Mouse (Mus musculus): ENCODE measurements around the gene Nav1. TPM values are rescaled to one million over a fixed set of nuclear protein-coding genes. Genes with fewer than 3 reads are reported as not detected.
A peak's percentile ranks its signal among the peaks of the same experiment; 100 is the strongest.

The Nav1 gene
- total RNA-seq, 2 experiments from 2014 or later: 55.4 to 68.4 TPM

- no peak for TF ChIP-seq CTCF (IDR thresholded peaks at IDR 0.05)
- Histone ChIP-seq H3K27ac (no peak overlapping the region), H3K4me3 (no peak overlapping the region)
- DNase-seq (ENCODE audit: extremely low spot score in 1 of 2, low spot score in 2 of 2): no peak
- intact Hi-C loops (cut with DNase I): no loop called here
Measured at GRCm38 (mm10) chr1:135443506-135443905, 163.6 kb downstream of the Nav1 start.

- intact Hi-C loops (cut with DNase I): no loop called here
- no peak for TF ChIP-seq CTCF (IDR thresholded peaks at IDR 0.05)
- no peak for DNase-seq (ENCODE audit: extremely low spot score in 1 of 2, low spot score in 2 of 2)
- Histone ChIP-seq H3K4me3 (no peak overlapping the region), H3K27ac (no peak overlapping the region)
Measured at GRCm38 (mm10) chr1:135441861-135442260, 165.2 kb downstream of the Nav1 start.

GRCm38 (mm10) chr1:135440986-135441385, 166.1 kb downstream of the Nav1 start:
- DNase-seq (ENCODE audit: extremely low spot score in 1 of 2, low spot score in 2 of 2): no peak
- TF ChIP-seq CTCF (IDR thresholded peaks at IDR 0.05): no peak

DNA sequence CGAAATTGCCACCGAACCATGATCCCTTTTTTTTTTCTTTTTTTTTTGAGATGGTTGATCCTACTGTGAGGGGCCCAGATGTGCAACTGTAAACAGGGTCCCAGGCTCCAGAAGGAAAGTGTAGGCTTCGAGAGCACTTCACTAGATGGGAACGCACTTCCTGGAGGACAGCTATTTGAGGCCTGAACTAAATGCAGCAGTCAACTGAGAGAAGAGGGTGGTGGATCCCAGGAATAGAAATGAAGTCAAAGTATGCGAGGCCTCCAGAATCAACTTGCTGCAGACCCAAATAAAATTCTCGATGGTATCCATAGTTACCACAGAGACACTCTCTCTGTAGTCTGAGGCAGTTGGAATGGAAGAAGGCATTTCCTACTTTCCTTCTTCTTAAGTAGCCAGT, 168.3 kb downstream of the Nav1 start:
- intact Hi-C loops (cut with DNase I): no loop called here
- Histone ChIP-seq H3K4me3 (no peak overlapping the region), H3K27ac (peak overlapping the region; percentile 62; the same call in 1 of the 2 replicates)
- no peak for TF ChIP-seq CTCF (IDR thresholded peaks at IDR 0.05)
- no peak for DNase-seq (ENCODE audit: extremely low spot score in 1 of 2, low spot score in 2 of 2)

More at GRCm38 (mm10) chr1:135440986-135441385, 166.1 kb downstream of the Nav1 start:
- H3K27ac ChIP-seq: no peak overlapping the region
- intact Hi-C loops (cut with DNase I): no loop called here
- H3K4me3 ChIP-seq: no peak overlapping the region

DNA sequence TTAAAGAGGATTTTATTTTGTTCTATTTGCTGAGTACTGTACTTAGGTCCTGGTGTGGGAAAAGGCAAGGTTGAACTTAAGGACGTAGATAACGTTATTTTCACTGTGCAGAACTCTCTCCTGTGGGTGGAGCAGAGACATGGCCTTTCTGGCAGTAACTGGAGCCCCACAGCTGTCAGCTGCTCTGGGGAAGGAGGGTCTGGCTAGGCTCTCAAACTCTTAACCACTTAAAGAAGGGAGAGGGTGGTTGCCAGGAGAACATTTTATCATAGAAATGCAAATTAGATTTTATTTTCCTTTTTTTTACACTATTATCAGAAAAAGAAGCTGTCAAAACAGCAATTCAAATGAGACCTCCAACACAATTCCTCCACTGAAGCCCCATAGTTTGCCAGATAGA, 171.3 kb downstream of the Nav1 start:
- intact Hi-C loops (cut with DNase I): no loop called here
- no peak for TF ChIP-seq CTCF (IDR thresholded peaks at IDR 0.05)
- no peak overlapping the region for H3K27ac ChIP-seq
- H3K4me3 ChIP-seq: no peak overlapping the region
- no peak for DNase-seq (ENCODE audit: extremely low spot score in 1 of 2, low spot score in 2 of 2)

DNA sequence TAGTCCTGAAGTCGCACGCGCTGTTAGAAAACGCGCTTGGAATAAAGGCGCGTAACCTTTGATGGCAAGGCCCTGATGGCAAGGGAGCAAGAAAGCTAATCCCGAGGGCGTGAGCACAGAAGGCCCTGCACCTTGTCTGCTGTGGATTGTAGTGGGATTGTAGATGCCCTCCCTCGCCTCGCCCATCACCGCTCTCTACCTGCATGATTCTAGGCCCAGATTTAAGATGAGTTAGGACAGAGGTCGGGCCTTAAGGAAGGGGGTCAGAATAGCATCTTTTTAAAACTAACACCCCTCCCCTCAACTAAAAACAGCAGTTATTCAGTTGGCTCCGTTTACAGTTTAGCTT, 176.5 kb downstream of the Nav1 start:
- intact Hi-C loops (cut with DNase I): no loop called here
- no peak for TF ChIP-seq CTCF (IDR thresholded peaks at IDR 0.05)
- DNase-seq (ENCODE audit: extremely low spot score in 1 of 2, low spot score in 2 of 2): no peak
- peak overlapping the region; percentile 86 for H3K27ac ChIP-seq
- H3K4me3 ChIP-seq: peak overlapping the region; percentile 65

DNA sequence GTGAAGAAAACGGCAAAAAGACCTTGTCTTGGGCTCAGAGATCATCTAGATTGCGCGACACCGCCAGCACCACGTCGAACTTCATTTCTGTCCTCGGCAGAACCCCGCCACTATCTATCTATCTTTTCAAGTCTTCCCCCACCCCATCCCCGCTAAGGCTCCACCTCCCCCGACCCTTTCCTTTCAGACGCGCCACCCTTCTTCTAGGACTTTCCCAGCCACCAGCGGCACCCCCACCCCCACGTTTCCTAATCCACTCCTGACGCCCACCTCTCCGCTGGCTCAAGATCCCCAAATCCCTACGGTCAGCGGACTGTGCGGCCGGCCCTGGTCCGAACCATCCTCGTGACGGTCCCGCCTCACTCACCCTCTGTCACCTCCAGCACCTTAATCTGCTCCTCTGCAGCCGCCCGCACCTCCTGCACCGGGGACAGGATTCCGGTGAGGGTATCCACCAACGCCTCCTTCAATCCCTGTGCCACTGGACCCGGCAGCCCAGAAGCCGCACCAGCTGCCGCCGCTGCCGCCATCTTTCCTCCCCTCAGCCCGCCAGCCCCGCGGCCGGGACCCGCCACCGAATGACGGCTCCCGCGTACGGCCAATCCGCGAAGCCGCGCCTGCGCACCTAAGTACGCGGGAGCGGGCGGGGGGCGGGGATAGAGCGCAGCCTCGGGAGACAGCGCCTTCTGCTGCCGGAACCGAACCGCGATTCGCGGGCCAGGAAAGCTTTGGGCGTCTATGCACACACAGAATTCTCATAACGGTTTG, 177.0 kb downstream of the Nav1 start, which contains the start of gene Ipo9:
TSS of gene Ipo9 (minus strand) at position 599 of the 768 bp plus-strand sequence.
- DNase-seq (ENCODE audit: extremely low spot score in 1 of 2, low spot score in 2 of 2): peak; percentile 94 to 95
- intact Hi-C loops (cut with DNase I): no loop called here
- Histone ChIP-seq H3K27ac (peak within 1 kb of the TSS; percentile 86), H3K4me3 (peak within 1 kb of the TSS; percentile 65)
- TF ChIP-seq CTCF (IDR thresholded peaks at IDR 0.05): peak; percentile 72

DNA sequence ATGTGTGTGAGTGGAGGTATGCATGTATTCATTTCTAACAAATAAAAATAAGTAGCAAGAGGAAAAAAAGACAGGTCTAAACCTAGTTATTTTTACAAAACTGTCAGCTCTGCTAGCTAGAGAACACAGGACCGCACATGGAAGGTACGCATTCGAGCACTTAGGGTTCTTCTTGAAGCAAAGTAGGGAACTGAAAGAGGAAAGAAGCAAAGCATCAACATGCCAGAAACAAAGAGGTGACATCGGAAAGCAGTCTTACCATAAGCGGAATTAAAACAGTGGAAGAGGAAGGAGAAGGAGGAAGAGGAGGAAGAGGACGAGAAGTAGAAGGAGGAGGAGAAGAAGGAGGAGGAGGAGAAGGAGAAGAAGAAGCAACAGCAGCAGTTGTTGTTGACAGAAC, 179.7 kb downstream of the Nav1 start:
- no peak for DNase-seq (ENCODE audit: extremely low spot score in 1 of 2, low spot score in 2 of 2)
- no peak overlapping the region for H3K27ac ChIP-seq
- TF ChIP-seq CTCF (IDR thresholded peaks at IDR 0.05): no peak
- intact Hi-C loops (cut with DNase I): no loop called here
- H3K4me3 ChIP-seq: no peak overlapping the region

DNA sequence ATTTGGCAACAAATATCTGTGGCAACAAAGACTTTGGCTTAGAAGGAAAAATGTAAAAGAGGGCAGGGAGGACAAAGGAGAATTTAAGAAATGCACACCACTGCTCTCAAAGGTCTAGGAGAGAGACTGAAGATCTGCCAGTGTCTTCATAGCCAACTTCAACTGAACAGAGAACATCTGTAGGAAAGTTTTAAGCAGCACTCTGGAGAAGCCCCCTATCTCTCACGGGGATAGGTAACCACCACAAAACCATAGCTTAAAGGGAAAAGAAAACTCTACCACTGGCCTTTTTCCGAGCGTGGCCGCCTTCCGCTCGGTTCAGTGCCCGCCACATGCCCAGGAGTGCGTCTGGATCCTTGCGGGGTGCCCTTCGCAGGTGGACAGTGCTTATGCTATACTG, 180.4 kb downstream of the Nav1 start:
- no peak for TF ChIP-seq CTCF (IDR thresholded peaks at IDR 0.05)
- no peak overlapping the region for H3K27ac ChIP-seq
- DNase-seq (ENCODE audit: extremely low spot score in 1 of 2, low spot score in 2 of 2): no peak
- no peak overlapping the region for H3K4me3 ChIP-seq
- intact Hi-C loops (cut with DNase I): no loop called here

DNA sequence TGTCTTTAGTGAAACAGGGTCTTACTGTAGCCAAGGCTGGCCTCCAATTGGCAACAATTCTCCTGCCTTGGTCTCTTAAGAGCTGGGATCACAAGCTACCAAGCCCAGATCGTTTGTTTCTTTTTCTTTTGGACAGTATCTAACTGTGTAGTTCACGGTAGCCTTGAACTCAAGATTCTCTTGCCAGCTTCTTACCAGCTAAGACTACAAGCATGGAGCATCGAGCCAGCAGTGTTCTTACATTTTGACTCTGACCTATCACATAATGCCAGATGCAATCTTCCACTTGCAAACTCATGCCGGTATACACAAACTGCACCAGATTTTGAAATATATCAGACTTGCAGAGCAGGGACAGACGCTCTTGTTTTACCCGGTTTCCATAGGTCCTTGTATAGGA, 184.3 kb downstream of the Nav1 start:
- no peak for TF ChIP-seq CTCF (IDR thresholded peaks at IDR 0.05)
- intact Hi-C loops (cut with DNase I): no loop called here
- no peak overlapping the region for H3K4me3 ChIP-seq
- DNase-seq (ENCODE audit: extremely low spot score in 1 of 2, low spot score in 2 of 2): no peak
- no peak overlapping the region for H3K27ac ChIP-seq

DNA sequence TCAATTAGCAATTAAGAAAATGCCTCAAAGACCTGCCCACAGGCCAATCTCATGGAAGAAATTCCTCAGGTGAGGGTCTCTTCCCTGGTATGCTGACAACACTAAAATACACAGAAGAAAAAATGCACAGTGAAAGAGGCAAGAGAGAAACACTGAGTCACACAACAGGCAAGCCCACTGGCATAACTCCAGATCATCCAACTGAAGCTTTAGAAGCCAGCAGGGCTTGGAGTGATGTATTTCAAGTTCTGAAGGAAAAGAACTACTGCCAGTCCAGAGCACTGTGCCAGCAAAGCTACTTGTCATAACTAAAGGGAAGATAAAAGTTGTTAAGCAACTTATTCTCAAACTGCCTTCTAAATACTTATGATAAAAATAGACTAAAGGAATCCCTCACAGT, 193.1 kb downstream of the Nav1 start:
- Histone ChIP-seq H3K4me3 (no peak overlapping the region), H3K27ac (no peak overlapping the region)
- no peak for DNase-seq (ENCODE audit: extremely low spot score in 1 of 2, low spot score in 2 of 2)
- TF ChIP-seq CTCF (IDR thresholded peaks at IDR 0.05): no peak
- intact Hi-C loops (cut with DNase I): no loop called here

GRCm38 (mm10) chr1:135412130-135412529, 195.0 kb downstream of the Nav1 start:
- intact Hi-C loops (cut with DNase I): no loop called here
- Histone ChIP-seq H3K27ac (no peak overlapping the region), H3K4me3 (no peak overlapping the region)
- no peak for TF ChIP-seq CTCF (IDR thresholded peaks at IDR 0.05)
- DNase-seq (ENCODE audit: extremely low spot score in 1 of 2, low spot score in 2 of 2): no peak

GRCm38 (mm10) chr1:135410967-135411366, 196.1 kb downstream of the Nav1 start:
- intact Hi-C loops (cut with DNase I): no loop called here
- H3K4me3 ChIP-seq: no peak overlapping the region
- H3K27ac ChIP-seq: no peak overlapping the region
- no peak for TF ChIP-seq CTCF (IDR thresholded peaks at IDR 0.05)
- DNase-seq (ENCODE audit: extremely low spot score in 1 of 2, low spot score in 2 of 2): peak in 1 of 2 experiments; percentile 41

Data from left cerebral cortex, adult 2 months (tissue).